Mouse (Mus musculus): ENCODE data around the gene Cybb. TPM values are rescaled to one million over a fixed set of nuclear protein-coding genes. Genes with fewer than 3 reads are reported as not detected.

The Cybb gene
- total RNA-seq, 2 experiments from 2014 or later, result 1.1 to 1.6 TPM

Other genes starting within 250 kb of the Cybb start
- not detected for gene Gm14862, start 230.9 kb downstream of the Cybb start, total RNA-seq (2021)
- gene Xk, start 215.0 kb downstream of the Cybb start, total RNA-seq (2021), result 10 to 100 TPM; 12.0 to 13.2 TPM
- 1 to 10 TPM in 1 of 2 experiments, not detected in 1; 1.2 TPM for gene H2al1m, start 204.0 kb downstream of the Cybb start, total RNA-seq (2021)
- gene H2al1k, start 137.1 kb downstream of the Cybb start, total RNA-seq (2021), result under 1 TPM in 1 of 2 experiments, not detected in 1; 0.86 TPM
- gene H2al1o, start 84.6 kb upstream of the Cybb start, total RNA-seq (2021), result not detected
- gene Dynlt3, start 175.2 kb upstream of the Cybb start, total RNA-seq (2021), result 10 to 100 TPM; 50.7 to 55.0 TPM

Measured in left cerebral cortex, postnatal 4 days (tissue).